8 mouse cellular contexts compared by ENCODE assay signal in the genomic region with DNA sequence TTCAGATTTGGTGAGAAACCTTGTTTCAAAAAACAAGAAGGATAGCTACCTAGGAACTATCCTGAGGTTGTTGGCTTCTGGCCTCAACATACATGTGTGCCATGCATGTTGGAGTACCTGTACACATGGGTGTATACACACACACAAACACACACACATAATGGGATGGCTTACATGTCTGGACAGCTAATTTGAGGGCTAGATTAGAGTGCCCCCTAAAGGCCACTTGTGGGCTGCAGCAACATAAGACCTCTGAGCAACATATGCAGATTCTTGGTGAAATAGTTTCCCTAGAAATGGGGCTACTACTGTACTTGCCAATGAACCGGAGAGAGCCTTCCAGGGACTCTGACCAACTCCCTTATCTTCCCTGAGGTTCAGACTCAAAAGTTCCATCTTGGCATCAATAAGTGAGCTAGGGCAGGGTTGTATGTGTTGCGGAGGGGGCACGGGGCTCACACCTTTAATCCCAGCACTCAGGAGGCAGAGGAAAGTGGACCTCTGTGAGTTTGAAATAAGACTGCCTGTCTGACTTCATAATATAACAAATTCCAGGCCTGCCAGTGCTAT. TPM values are rescaled to one million over a fixed set of nuclear protein-coding genes. Genes with fewer than 3 reads are reported as not detected.
DNase-seq lines count a peak whose midpoint lies in the region; ATAC-seq and TF ChIP-seq lines count a peak whose summit lies in the region.

No protein-coding gene starts in this region.

- H3K27me3 ChIP-seq in intestine, embryonic 16.5 days (replicated peaks; ENCODE audit: control insufficient read depth, insufficient read depth, low read length), result no peaks in the 10 kb centered on the region

- 91% methylated on average over 3 of the region's 3 CpGs for WGBS in intestine, embryonic 16.5 days

- peak; percentile 90 for TF ChIP-seq CTCF in gastrocnemius, adult 2 months (IDR thresholded peaks at IDR 0.05)

- H3K36me3 ChIP-seq in intestine, embryonic 16.5 days (ENCODE audit: control insufficient read depth, insufficient read depth, low read length), result peaks cover 13% of the 10 kb centered on the region; the same call in 1 of the 2 replicates

- no peak overlapping the region for H3K4me2 ChIP-seq in intestine, embryonic 16.5 days (ENCODE audit: low read depth, low read length)

- no peak overlapping the region for H3K9ac ChIP-seq in intestine, embryonic 16.5 days (ENCODE audit: low read depth, low read length)

- no peak overlapping the region for H3K27ac ChIP-seq in gastrocnemius, adult 2 months
- no peak overlapping the region for H3K27ac ChIP-seq in intestine, embryonic 16.5 days (ENCODE audit: low read length)

- no peaks in the 10 kb centered on the region for H3K9me3 ChIP-seq in intestine, embryonic 16.5 days (ENCODE audit: control insufficient read depth, low read length)

- intact Hi-C loops in gastrocnemius, adult 2 months (cut with DNase I), result loop anchor here (1.0 kb wide), 1 partner anchor 100 kb away; no protein-coding TSS in a partner anchor

- ATAC-seq in intestine, embryonic 16.5 days, result 0 out of 2 replicates have a peak, but pooled peaks have one; percentile 26

- no peak overlapping the region for H3K4me3 ChIP-seq in gastrocnemius, adult 2 months
- no peak overlapping the region for H3K4me3 ChIP-seq in intestine, embryonic 16.5 days (ENCODE audit: low read length)

- DNase-seq in gastrocnemius, adult 2 months, result peak; percentile 44
- DNase-seq in gastrocnemius, adult 8-10 months (ENCODE audit: low spot score in 2 of 2), result no peak
- DNase-seq in spleen, postnatal 36 days (ENCODE audit: low spot score in 2 of 2), result peak; percentile 28 to 34
- no peak for DNase-seq in spleen, postnatal 4 days (ENCODE audit: low spot score in 2 of 2)
- DNase-seq in cerebellum, adult 8-10 months, result peak; percentile 66
- peak; percentile 43 to 68 for DNase-seq in lung, postnatal 4 days
- peak; percentile 60 for DNase-seq in thymus, postnatal 4 days

- H3K4me1 ChIP-seq in intestine, embryonic 16.5 days (ENCODE audit: control insufficient read depth, insufficient read depth, low read length), result no peaks in the 10 kb centered on the region

RNA-seq across cellular contexts. Expression of a gene that starts 15.2 kb away (rescaled TPM):
- total RNA-seq in gastrocnemius, adult 2 months (2021), result 1 to 10 TPM; 7.4 TPM
- total RNA-seq in gastrocnemius, adult 8-10 months (2022), result 1 to 10 TPM; 2.6 to 5.4 (median 3.2) TPM
- polyA plus RNA-seq in intestine, embryonic 16.5 days (2015; fragmentation: Nextera tagmentation; extraction: Ambion mirVana), result 33.1 and 35.8 TPM in 2 replicates

RNA-seq across cellular contexts. Expression of a gene that starts 16.3 kb away (rescaled TPM):
- total RNA-seq in gastrocnemius, adult 2 months (2021), result under 1 TPM; 0.50 to 0.66 TPM
- total RNA-seq in gastrocnemius, adult 8-10 months (2022), result 1 to 10 TPM in 1 of 4 experiments, under 1 TPM in 3; 0.07 to 2.0 (median 0.34) TPM
- 3.9 and 4.3 TPM in 2 replicates for polyA plus RNA-seq in intestine, embryonic 16.5 days (2015; fragmentation: Nextera tagmentation; extraction: Ambion mirVana)

Comparison
In these comparisons a context has a peak if more than half of its experiments do, and no peak if none do; other contexts are left out.
1. DNase-seq: peak in gastrocnemius, adult 2 months (single experiment), spleen, postnatal 36 days (2 of 2), cerebellum, adult 8-10 months (single experiment), lung, postnatal 4 days (2 of 2) and thymus, postnatal 4 days (single experiment); none in gastrocnemius, adult 8-10 months (0 of 2) and spleen, postnatal 4 days (0 of 2).